Mouse (Mus musculus) liver, adult 2 months (tissue): ENCODE results near the gene Slc16a5.

Source experiments
- CTCF ChIP-seq: fragments of 200-500 bp; IDR thresholded peaks from 2 replicates; pipeline ENCODE4 v1.5.1; 2011; ENCODE audit warnings: low read depth, low read length, control low read depth
- POLR2A ChIP-seq: fragments of 200-500 bp; IDR thresholded peaks from 2 replicates; pipeline ENCODE4 v1.6.1; 2011; ENCODE audit warnings: low read length, control low read depth; ENCODE audit not compliant: insufficient read depth; ENCODE audit errors: extremely low read depth

DNA sequence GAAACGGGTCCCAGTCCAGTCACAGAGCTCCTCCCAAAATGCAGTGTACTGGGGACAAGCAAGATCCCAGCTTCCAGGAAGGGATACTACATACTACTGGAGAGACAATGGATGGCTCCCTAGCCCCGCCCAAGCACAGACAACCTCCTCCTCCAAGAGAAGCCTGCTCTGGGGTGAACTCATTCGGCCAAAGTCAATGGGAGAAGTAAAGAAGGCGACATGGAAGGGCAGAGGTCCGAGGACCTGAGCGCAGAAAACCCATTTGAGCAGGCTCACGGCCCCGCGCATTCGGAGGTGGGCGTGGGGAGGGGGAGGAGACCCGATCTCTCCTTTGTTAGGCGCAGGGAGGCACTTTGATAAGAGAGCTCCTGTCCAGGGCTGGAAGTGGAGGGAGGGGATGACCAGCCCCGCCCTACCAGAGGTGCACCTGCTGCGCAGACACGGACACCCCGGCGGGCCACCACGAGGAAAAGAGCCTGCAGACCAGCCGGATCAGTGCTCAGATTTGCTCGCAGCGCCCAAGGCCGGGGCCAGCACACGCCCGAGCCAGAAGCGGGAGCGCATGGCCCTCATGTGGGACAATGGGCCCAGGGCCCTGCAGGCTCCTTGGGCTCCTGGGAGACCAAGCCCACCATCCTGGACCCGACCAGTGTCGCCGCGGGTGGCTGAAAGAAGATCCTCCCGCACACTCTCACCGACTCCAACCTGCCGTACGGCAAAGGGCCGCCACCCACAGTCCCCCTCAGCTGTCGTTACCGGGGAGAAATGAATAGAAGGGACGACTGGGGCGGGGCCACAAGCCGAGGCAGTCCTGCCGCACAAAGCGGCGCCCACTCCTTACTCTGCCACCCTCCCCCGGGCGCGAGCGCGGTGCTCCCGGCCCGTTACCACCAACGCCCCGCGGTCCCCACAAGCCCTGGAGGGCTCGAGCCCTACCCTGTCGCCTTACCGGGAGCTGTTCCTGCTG is 51.3 kb downstream of the Slc16a5 start:
- TF ChIP-seq POLR2A (no peak), CTCF (no peak)
